Mouse (Mus musculus): ENCODE results near the gene C1qtnf4. TPM values are rescaled to one million over a fixed set of nuclear protein-coding genes. Genes with fewer than 3 reads are reported as not detected.

C1qtnf4 gene
- total and polyA plus RNA-seq, 3 experiments, result not detected

DNA sequence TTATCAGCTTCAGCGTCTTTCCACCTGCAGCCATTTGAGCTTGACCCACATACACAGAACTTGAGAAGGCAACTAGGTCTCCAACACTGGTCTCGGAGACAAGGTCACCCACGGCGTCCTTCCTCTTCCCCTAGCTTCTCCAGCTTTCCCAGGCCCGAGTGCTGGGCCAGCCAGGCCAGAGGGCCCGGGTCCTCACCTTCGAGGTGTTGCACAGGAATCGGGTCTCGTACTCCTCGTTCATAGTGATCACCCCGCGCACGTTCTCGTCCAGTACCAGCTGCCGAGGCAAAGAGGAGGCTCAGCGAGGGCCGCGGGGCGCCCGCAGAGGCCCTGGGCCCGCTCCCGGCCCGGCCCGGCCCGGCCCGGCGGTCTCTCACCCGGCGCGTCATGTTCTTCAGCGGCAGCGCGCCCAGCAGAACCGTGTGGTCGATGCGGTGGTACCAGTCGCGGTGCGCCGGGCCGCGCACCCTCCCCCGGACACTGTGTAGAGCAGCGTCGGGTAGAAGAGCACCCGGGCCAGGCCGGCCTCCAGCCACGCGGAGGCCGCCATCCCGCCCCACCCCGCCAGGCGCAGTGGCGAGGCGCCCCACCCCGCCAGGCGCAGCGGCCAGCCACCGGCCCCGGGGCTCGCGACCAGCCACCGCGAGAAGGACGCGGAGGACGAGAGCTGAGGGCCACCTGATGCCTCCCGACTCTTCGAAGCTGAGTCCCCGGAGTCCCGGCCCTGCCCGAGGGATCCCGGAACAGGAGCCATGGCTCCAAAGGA lies 31.8 kb downstream of the C1qtnf4 start (continued):
- TF ChIP-seq ETS1 (IDR thresholded peaks at IDR 0.05; ENCODE audit: low read depth, low read length), result no peak
- peak; percentile 3; the same call in 1 of the 2 replicates for TF ChIP-seq MAZ (IDR thresholded peaks at IDR 0.05; ENCODE audit: low read depth, low read length)
- TF ChIP-seq GATA1 (IDR thresholded peaks at IDR 0.05; ENCODE audit: low read depth, low read length), result 0 out of 2 replicates have a peak, but pooled peaks have one; percentile 39
- no peak for TF ChIP-seq MYB (IDR thresholded peaks at IDR 0.05; ENCODE audit: low read depth, low read length)
- peak; percentile 88; the same call in 1 of the 2 replicates for TF ChIP-seq UBTF (IDR thresholded peaks at IDR 0.05; ENCODE audit: borderline replicate concordance, insufficient read depth, low read depth, low read length)

DNA sequence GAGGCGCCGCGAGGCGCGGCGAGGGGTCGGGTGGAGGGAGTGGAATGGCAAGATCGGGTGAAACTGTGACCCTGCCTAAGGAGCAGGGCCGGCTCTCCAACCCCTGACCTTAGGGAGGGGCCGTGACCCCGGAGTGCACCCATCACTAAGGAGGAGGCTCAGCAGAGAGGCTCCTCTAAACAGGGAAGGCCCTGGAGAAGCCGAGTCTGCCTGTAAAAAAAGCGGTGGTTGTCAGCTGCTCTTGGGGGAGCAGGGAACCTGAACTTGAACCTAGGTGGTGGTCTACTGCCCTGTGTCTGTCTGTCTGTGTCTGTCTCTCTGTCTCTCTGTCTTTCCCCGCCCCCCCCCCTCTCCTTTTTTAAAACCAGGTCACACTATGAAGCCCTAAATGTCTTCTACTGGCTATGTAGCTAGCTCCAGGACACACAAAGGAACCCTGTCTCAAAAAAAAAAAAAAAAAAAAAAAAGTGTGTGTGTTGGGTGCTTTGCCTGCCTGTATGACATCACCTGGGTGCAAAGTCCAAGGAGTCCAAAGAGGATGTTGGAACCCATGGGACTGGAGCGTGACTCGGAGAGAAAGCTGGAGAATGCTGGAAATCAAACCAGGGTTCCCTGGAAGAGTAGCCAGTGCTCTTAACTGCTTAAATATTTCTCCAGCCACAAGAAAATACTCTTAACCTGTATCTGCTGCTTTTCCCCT lies 32.5 kb downstream of the C1qtnf4 start:
- Histone ChIP-seq H3K79me2 (ENCODE audit: control insufficient read depth, insufficient read depth, low read length, poor library complexity) (peaks cover 31% of the 10 kb centered on the region), H3K4me3 (ENCODE audit: control insufficient read depth in 1 of 2, insufficient read depth in 1 of 2, low read depth in 2 of 2, low read length in 2 of 2) (peak overlapping the region; percentile 61 to 95), H3K27ac (ENCODE audit: control insufficient read depth, low read depth, low read length) (peak overlapping the region; percentile 58), H3K9me3 (replicated peaks; ENCODE audit: insufficient read depth, low read length) (no peaks in the 10 kb centered on the region), H3K9ac (ENCODE audit: control insufficient read depth, low read depth, low read length, poor library complexity, severe bottlenecking) (peak overlapping the region; percentile 93), H3K36me3 (ENCODE audit: control insufficient read depth in 1 of 2, insufficient read depth in 2 of 2, low read length in 2 of 2) (peaks cover 0 to 15% of the 10 kb centered on the region in 2 experiments; a peak in 3 of 4 replicates), H3K27me3 (ENCODE audit: control insufficient read depth in 1 of 2, insufficient read depth in 2 of 2, low read length in 2 of 2) (no peaks in the 10 kb centered on the region), H3K4me1 (ENCODE audit: control insufficient read depth in 1 of 2, insufficient read depth in 2 of 2, low read length in 2 of 2) (peaks cover 0 to 5% of the 10 kb centered on the region in 2 experiments; a peak in 3 of 4 replicates)
- DNase-seq (ENCODE audit: low read depth, low spot score), result peak; percentile 65
- TF ChIP-seq EP300 (IDR thresholded peaks at IDR 0.05; ENCODE audit: low read depth in 1 of 2, low read length in 2 of 2), result no peak
- TF ChIP-seq GATA1 (IDR thresholded peaks at IDR 0.05; ENCODE audit: low read depth, low read length), result no peak
- no peak for TF ChIP-seq USF1 (IDR thresholded peaks at IDR 0.05; ENCODE audit: low read depth, low read length)
- no peak for TF ChIP-seq SIN3A (IDR thresholded peaks at IDR 0.05; ENCODE audit: low read length)
- peak; percentile 42; the same call in 1 of the 2 replicates for TF ChIP-seq MXI1 (IDR thresholded peaks at IDR 0.05; ENCODE audit: low read depth, low read length)
- TF ChIP-seq E2F4 (IDR thresholded peaks at IDR 0.05; ENCODE audit: borderline replicate concordance, low read depth, low read length), result no peak
- TF ChIP-seq ETS1 (IDR thresholded peaks at IDR 0.05; ENCODE audit: low read depth, low read length), result no peak
- no peak for TF ChIP-seq JUND (IDR thresholded peaks at IDR 0.05; ENCODE audit: low read depth, low read length)
- TF ChIP-seq POLR2A (IDR thresholded peaks at IDR 0.05; ENCODE audit: control insufficient read depth in 1 of 2, insufficient read depth in 1 of 2, low read depth in 1 of 2, low read length in 2 of 2, poor library complexity in 1 of 2), result peak in 1 of 2 experiments; percentile 37; a peak in 2 of 4 replicates
- no peak for TF ChIP-seq RCOR1 (IDR thresholded peaks at IDR 0.05; ENCODE audit: low read depth, low read length)
- peak; percentile 65 for TF ChIP-seq ZNF384 (IDR thresholded peaks at IDR 0.05; ENCODE audit: low read depth, low read length)
- TF ChIP-seq ZC3H11A (IDR thresholded peaks at IDR 0.05; ENCODE audit: low read depth, low read length), result no peak
- TF ChIP-seq USF2 (IDR thresholded peaks at IDR 0.05; ENCODE audit: borderline replicate concordance in 1 of 2, insufficient read depth in 1 of 2, low read depth in 1 of 2, low read length in 2 of 2), result no peak
- no peak for TF ChIP-seq CHD2 (IDR thresholded peaks at IDR 0.05; ENCODE audit: low read length)
- no peak for TF ChIP-seq TBP (IDR thresholded peaks at IDR 0.05; ENCODE audit: low read depth, low read length)
- no peak for TF ChIP-seq NRF1 (IDR thresholded peaks at IDR 0.05; ENCODE audit: insufficient read depth, low read depth, low read length, poor library complexity, severe bottlenecking)
- TF ChIP-seq MEF2A (IDR thresholded peaks at IDR 0.05; ENCODE audit: extremely low read depth, insufficient replicate concordance, low read depth, low read length, poor library complexity, severe bottlenecking), result no peak
- TF ChIP-seq ZKSCAN1 (IDR thresholded peaks at IDR 0.05; ENCODE audit: low read depth, low read length), result no peak
- TF ChIP-seq MAX (IDR thresholded peaks at IDR 0.05; ENCODE audit: low read length), result no peak
- no peak for TF ChIP-seq MAFK (IDR thresholded peaks at IDR 0.05; ENCODE audit: borderline replicate concordance, low read depth, low read length)

Data from MEL (cell line).